Mouse (Mus musculus) WW6 (cell line): Measurements from ENCODE around the gene Hist1h4i.

Experiments
- DNase-seq: peaks from one replicate; pipeline ENCODE4 v3.0.0-alpha.2; 2013; ENCODE audit warnings: low read depth, low spot score

Gene Hist1h4i

DNA sequence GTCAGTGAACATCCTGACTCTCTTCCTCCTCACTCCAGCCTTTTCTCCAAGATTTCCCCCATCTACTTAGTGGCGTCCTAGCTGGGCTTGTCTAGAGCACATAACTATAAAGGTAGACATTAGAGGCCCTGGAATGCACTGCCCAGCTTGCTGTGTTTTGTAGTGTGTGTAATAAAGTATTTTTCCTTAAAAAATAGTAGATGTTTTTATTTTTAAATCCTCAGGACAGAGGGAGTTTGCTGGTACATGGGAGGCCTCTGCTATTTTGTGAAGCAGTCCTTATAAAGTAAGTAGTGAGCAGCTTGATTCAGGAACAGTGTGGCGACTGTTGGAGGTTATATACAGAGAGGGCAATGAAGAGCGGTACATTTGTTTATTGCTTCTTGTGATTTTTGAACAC, 32.5 kb downstream of the Hist1h4i start:
- no peak for DNase-seq

DNA sequence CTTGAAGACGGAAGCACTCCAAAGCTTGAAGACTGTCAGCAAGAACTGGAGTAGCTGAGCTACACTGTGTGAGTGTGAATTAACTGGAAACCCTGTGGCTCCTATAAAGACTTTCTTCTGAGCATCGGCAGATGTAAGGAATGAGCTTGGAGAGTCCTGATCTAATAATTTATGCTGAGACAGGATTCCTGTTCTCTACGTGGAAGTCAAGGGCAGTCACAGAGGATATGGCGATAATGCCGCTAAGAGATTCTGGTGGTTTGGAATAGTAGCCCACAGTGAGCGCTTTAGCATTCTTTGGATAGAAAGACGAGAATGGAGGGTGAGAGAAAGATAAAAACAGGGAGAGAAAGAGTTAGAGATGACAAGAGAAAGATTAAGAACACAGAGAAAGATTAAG, 33.3 kb downstream of the Hist1h4i start:
- DNase-seq, result no peak

DNA sequence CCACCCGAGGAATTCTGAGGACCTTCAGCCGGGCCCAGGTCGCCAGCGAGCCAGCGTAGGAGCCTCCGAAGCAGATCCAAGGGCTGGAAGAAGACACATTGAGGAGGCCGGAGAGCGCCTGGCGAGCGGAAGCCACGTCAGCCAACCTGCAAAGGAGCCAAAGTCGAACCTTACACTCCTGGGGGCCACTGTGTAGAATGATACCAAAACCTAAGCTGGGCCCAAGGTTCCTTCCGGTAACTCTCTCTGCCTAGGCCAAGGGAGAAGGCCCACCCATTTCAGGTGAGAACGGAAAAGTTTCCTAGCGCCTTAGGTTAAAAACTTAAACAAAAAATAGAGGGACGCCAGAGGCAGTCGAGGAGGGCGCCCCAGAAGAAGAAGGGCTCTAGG, 34.0 kb downstream of the Hist1h4i start:
- no peak for DNase-seq

DNA sequence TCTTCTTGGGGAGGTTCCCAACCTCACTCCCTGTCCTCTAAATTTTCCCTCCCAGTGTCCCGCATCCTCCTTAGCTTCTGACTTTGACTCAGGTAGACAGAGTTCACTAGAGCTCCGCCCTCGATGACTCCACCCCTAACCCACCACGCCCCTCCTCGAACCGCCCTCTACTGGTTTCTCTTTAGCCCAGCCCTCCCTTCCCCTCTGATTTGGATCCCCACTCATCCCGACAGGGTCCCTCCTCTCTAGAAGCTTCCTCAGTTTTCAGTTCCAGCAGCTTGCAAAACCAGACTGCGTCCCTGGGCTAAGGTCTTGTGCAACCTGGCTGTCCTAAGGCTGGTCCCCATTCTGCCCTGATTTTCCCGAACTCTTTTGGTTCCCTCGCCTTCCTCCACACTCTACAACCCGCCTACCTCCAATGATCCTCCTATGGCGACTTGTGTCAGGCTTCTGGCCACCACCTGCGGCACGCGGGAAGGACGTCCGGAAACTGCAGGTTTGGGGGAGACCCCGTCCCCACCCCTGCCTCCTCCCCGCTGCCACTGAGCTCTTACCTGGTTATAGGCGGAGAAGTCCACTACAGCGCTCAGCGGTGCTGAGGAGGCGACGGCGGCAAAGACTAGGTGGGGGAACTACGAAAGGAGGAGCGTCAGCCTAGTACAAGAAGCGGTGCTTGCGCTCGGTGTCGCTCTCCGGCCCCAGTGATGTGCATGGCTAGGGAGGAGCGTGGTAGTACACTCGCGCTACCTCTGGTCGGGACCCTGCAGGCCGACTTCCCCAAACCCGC, 34.6 kb downstream of the Hist1h4i start:
- no peak for DNase-seq

DNA sequence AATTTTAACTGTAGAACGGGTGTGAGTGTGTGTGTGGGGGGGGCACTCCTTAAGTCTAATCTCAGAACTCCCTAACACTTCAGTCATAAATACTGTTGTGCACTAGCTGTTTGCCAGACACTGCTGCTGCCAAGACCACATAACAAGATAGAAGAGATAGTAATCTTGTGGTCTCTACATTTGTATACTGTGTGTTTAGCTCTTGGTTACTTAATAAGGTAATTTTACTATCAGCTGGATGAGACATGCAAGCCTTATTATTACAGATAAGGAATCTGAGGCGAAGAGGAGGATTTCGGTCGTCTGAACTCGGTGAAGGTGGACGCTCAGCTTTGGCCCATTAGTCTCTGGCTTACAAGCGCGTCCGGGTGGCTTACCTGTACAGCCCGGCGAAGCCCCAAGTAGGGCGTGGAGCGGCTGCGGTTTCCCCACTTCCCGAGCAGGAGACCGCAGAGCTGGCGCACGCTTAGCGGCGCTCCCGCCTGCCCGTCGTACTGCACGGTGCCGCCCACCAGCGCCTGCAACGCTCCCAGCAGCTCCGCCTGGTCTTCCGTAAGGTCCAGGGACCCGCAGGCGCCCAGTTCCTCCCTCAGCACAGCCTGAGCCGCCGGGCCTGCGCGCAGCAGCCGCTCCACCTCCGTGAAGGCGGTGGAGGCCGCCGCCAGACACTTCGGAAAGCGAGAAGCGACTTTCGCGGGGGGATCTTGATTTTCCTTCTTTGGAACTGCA, 35.4 kb downstream of the Hist1h4i start:
- no peak for DNase-seq

DNA sequence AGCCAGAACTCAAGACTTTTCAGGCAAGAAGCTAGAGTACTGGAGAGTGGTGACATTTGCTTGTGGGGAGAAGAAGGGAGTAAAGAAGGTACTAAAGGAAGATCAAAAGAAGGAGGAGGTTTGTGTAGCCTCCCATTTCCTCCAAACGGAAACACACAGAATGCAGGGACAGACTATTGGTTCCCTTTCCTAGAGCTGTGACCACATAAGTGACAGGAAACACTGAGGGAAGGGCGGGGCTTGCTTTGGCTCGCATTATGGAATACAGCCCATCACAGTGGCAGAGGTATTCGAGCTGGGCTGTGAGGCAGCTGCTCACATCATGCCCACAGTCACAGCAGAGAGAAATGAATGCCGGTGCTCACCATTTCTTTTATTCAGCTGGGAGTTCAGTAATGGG, 39.3 kb downstream of the Hist1h4i start:
- DNase-seq, result no peak

DNA sequence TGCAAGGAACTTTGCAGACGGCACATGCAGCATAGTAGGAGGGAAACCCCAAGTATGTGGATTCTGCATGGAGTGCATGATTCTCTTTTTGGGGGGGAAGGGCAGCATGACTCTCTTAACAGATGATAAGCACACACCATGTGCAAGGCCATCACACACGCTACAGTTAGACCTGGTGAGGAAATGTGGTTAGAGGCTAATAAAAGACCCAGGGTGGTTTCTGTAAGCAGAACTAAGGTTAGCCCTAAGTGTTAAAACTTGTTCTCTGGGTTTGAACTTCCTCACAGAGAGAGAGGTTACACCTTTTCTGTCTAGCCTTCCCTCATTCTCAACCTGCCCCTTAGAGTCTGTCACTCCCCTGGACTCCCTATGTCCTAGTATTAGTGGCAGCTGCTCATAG, 39.8 kb downstream of the Hist1h4i start:
- DNase-seq, result no peak

DNA sequence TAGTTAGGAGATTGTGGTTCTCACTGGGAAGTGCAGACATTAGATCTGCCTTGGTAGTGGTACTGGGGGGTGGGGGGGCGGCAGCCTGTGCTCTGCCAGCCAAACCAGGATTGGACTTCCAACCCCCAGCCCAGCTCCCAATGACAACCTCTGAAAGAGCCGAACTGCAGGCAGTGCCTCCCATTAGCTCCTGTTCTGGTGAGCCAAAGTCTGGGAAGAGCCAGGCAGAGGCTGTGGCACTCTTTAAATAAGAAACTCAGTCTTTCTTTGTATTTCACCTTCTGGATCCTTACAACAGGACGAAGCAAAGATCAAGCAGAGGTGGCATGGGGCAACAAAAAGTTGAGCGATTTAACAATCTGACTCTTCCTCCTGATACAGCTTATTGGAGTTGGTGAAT, 42.0 kb downstream of the Hist1h4i start:
- no peak for DNase-seq

DNA sequence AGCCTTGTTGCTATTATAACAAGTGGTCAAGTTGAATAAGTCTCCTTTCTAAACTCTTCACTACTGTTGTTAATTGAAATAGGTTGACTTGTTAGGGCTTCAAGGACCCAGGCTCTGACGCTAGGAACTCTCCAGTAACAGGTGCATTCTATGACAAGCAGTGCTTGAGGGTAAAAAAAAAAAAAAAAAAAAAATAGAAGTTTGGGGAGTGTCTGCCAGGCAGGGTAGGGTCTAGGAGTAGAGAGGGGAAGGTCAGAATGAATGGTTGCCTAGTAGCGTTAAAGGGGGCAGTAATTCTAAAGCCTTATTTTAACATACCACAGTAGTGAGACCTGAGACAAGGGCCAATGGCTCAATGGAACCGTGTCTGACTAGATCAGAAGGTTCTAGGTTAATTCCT, 42.8 kb downstream of the Hist1h4i start:
- no peak for DNase-seq

DNA sequence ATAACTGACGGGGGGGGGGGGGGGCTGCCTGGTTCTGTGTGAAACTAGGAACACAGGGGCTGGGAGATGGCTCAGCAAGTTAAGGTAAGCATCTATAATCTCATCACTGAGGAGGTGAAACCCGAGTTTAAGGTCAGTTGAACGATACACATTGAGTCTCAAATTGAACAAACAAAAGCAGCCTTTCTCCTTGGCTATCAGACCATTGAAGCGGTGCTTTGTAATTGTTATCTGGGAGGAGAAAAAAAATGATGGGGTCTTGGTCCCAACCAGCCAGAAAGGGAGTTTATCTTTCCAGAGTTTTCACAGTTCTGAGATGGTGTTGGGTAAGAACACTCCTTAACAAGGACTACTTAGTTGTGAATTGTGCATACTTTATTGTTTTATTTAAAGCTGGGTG, 43.3 kb downstream of the Hist1h4i start:
- DNase-seq, result no peak

DNA sequence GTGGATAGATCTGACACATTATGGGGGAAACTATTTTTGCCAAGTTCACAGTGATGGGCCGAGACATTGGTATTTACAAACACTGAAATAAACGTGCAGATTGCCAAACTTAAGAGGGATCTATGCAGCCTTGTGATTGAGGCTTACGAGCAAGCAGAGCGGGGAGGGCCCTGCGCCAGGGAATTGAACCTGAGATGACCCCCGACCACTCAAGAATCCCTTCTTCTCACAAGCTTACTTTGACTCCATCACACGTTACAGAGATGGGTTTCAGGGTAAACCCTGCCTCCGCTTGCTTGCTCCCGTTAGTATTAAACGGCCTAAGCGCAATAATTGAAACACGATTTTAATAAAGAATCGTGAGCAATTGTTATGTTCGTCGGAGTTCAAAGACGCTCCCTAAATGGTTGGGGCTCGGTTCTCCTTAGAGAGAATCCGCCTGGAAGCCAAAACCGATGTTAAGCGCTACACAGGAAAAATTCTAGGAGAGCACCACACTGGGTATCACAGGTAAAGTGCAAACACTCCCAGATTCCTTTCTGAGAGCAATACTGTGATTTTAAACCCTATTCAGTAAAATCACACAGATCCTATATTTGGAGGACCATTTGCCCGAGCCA, 43.9 kb downstream of the Hist1h4i start:
- DNase-seq, result no peak

DNA sequence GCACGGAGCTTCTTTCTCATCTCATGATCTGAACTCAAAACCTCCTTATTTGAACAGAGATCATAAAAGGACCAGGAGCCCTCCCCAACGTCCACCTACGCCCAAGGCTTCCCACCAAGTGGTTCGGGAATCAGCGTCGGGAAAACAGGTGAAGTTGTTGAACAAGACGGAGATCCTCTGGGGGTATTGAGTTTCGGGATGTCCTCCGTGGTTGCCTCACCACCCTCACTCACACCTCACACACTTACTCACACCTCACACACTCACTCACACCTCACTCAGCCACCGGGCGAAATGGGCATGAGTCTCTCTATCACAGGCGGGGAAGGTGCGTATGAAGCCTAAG, 44.3 kb downstream of the Hist1h4i start:
- DNase-seq, result no peak

DNA sequence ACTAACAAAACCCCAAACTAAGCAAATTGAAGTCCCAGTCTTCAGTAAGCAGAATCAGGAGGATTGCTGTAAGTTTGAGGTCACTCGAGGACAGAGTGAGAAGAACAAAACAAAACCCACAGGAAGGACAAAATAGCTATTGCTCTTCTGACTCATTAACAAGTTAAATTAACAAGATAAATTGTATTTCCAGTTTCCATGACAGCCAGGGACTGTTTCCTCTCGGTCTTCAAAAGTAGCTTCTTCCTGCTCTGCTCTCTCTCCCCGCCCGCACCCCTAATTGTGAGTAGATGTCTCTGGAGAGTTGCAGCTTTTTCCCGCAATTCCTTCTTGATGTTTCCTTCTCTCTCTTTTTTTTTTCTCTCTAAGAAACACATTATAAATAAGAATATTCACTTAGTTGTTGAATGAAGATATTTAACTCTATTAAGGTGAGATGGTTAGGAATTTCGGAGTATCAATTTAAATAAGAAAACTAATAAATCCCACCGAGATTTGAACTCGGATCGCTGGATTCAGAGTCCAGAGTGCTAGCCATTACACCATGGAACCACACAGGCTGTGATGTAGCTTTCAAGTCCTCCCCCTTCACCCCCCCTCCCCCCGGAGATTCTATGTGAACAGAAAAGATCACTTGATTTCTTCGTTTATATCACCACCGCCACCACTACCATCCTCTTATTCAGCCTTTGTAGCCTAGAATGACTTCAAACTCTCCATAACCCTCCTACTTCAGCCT, 44.9 kb downstream of the Hist1h4i start:
- DNase-seq, result no peak

DNA sequence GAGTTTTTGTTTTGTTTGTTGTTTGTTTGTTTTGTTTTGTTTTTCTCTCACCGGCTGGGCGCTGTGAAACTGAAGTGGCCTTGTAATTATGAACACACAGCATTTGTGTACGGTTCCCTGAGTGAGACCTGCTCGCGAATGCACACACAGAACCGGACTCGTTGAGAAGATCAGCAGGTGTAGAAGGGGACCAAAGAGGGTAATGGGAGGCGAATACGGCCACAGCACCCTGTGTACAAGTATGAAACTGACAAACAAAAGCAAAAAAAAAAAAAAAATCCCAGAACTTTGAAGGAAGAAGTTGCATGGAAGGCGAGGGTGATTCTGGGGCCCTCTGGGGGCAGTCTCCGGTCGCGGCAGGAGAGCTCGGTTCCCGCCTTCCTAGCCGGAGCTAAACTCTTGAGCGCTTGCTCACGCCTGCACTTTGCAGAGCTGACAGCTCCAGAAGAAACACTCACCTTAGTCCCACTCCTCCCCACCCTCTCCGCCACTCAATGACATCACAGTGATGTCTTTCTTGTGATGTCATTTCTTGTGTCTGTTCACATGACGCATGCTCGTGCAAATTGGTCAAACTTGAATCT, 45.7 kb downstream of the Hist1h4i start:
- no peak for DNase-seq

DNA sequence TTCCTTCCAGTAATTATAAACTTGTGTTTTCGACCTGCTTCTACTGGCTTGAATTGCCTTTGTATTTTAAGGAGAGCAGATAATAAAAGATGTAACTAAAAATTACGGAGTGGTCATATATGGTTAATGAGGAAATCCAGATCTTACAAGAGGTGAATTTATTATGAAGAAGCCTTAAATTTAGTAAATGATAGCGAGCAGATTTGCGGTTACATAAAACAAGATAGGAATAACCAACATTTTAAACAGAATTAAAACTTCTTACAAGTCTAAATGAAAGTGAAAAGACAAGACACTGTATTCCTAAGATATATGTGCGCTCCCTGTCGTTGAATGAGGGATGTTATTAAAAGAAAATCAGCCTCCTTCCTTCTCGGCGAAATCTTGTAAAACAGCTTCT, 46.3 kb downstream of the Hist1h4i start:
- no peak for DNase-seq

DNA sequence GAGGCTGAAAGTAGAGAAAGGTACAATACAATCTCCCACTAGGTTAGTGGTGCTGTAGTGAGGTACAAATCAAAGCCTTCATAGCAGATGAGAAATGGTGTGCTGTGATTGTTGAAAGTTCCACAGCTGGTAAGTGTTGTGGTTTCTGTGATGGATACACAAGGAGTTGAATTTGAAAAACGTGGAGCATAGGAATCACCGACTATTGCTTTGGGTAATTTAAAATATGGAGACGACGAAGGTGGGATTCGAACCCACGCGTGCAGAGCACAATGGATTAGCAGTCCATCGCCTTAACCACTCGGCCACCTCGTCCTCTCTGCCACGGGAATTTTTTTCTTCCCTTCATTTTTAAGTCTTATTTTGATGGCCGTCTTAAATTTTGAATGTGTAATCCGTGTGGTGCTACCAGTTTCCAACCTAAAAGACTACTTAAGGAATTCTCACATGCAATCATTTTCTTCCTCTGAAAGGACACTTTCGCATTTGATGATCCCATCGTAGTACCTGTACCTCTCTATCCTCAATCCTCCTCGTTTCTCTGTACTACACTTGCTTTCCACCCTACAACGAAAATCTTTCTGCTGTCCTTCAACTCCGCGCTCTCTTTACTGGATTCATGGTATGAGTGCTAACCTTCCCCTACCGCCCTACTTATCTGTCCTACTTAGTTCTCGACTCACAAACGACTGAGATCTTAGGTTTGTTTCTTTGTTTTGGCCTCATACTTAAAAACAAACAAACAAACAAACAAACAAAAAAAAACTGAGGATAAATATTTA, 47.0 kb downstream of the Hist1h4i start:
- DNase-seq, result no peak

DNA sequence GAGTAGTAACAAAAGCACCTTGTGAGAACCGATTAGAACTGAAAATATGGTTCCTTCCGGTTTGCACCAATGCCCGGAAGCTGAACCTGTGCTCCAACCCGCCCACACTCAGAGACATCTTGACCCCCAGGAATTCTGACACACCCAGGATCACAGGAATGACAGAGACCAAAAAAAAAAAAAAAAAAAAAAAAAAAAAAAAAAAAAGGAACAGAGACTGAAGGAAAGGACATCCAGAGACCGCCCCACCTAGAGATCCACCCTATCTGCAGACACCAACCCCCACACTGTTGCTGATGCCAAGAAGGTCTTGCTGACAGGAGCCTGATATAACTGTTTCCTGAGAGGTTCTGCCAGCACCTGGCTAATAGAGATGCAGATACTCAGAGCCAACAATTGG, 48.6 kb downstream of the Hist1h4i start:
- DNase-seq, result no peak
